Mouse (Mus musculus) midbrain, postnatal 0 days (tissue): Measurements from ENCODE around the gene Hrh3. TPM values are rescaled to one million over a fixed set of nuclear protein-coding genes. Genes with fewer than 3 reads are reported as not detected.
A peak's percentile ranks its signal among the peaks of the same experiment; 100 is the strongest.

ENCODE experiments used
- ATAC-seq: fragments of 200-750 bp; cut with Nextera tagmentation; 2 replicates; pipeline ENCODE4 v1.8.0; 2017; ENCODE audit warnings: moderate number of reproducible peaks, mild to moderate bottlenecking, moderate TSS enrichment, moderate library complexity; ENCODE audit not compliant: low FRiP score
- DNase-seq: peaks from one replicate; pipeline ENCODE4 v3.0.0-alpha.2; 2015; ENCODE audit warnings: low spot score
- H3K27ac ChIP-seq: fragments of 300-500 bp; sonication (generic); 2 replicates; pipeline ENCODE4 v1.5.1; 2014; ENCODE audit warnings: low read depth, mild to moderate bottlenecking, low read length, mixed read lengths
- H3K27me3 ChIP-seq: fragments of 300-500 bp; sonication (generic); 2 replicates; pipeline ENCODE4 v1.6.1; 2014; ENCODE audit warnings: low read length, control low read depth, mixed read lengths; ENCODE audit not compliant: insufficient read depth
- H3K36me3 ChIP-seq: fragments of 300-500 bp; sonication (generic); 2 replicates; pipeline ENCODE4 v1.6.1; 2014; ENCODE audit warnings: low read length, control low read depth, mixed read lengths; ENCODE audit not compliant: insufficient read depth
- H3K4me1 ChIP-seq: fragments of 300-500 bp; sonication (generic); 2 replicates; pipeline ENCODE4 v1.6.1; 2014; ENCODE audit warnings: mild to moderate bottlenecking, control low read depth, antibody characterized with exemption, low read length, mixed read lengths; ENCODE audit not compliant: insufficient read depth
- H3K4me2 ChIP-seq: fragments of 300-500 bp; sonication (generic); 2 replicates; pipeline ENCODE4 v1.6.1; 2014; ENCODE audit warnings: low read depth, mild to moderate bottlenecking, low read length, mixed read lengths; ENCODE audit not compliant: poor library complexity, severe bottlenecking
- H3K4me3 ChIP-seq: fragments of 300-500 bp; sonication (generic); 2 replicates; pipeline ENCODE4 v1.5.1; 2014; ENCODE audit warnings: low read depth, mild to moderate bottlenecking, low read length, moderate library complexity
- H3K9ac ChIP-seq: fragments of 300-500 bp; sonication (generic); replicated peaks from 2 replicates; pipeline ENCODE4 v1.6.1; 2014; ENCODE audit warnings: mild to moderate bottlenecking, low read length, moderate library complexity, mixed read lengths; ENCODE audit not compliant: poor library complexity, severe bottlenecking
- H3K9me3 ChIP-seq: fragments of 300-500 bp; sonication (generic); 2 replicates; pipeline ENCODE4 v1.6.1; 2016; ENCODE audit warnings: low read length, control low read depth
- CTCF ChIP-seq: IDR thresholded peaks from 2 replicates; pipeline ENCODE4 v1.5.1; 2016; ENCODE audit warnings: antibody characterized with exemption, mild to moderate bottlenecking
- WGBS: fragments of 180-500 bp; shearing (Covaris S2); extraction: QIAGEN DNeasy Blood & Tissue Kit; methylation state at CpG from one replicate; pipeline ENCODE4 v1.1.7; 2014; 5-methylcytosine and 5-hydroxymethylcytosine counted together
- polyA plus RNA-seq: library from polyadenylated mRNA; unstranded; fragments of >200 nt; fragmentation: Nextera tagmentation; extraction: Ambion mirVana; gene quantifications from 2 replicates; pipeline ENCODE4 v1.2.1, GENCODE M21; 2015
- total RNA-seq: library from RNA; depleted of rRNA; stranded (reverse); fragments of >200 nt; gene quantifications from 2 replicates; pipeline ENCODE4 v1.2.3, GENCODE M21; 2014

Gene Hrh3
- total and polyA plus RNA-seq, 2 experiments from 2014 or later = 6.2 to 9.3 TPM

DNA sequence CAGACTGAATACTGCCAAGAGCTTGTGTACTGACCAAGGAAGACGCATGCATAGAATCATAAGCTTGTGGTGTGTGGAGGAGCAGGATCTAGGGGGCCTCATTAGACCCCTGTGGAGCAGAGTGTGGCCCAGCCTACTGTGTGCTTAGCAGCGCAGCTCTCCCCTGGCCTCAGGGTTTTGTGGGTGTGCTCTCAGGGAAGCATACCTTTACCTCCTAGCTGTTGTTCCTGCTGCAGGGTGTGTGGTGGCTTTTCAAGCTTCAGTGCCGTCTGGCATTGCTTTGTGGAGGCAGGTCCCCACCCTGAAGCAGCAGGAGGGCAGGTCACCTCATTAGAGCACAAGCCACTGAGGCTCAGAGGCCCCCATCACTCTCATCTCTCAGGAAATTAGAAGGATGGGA is 26.7 kb downstream of the Hrh3 start:
- Histone ChIP-seq H3K4me3 (no peak overlapping the region), H3K4me2 (no peak overlapping the region), H3K4me1 (no peaks in the 10 kb centered on the region), H3K27me3 (no peaks in the 10 kb centered on the region), H3K9ac (no peak overlapping the region), H3K9me3 (no peaks in the 10 kb centered on the region), H3K27ac (no peak overlapping the region), H3K36me3 (peaks cover 17% of the 10 kb centered on the region; the same call in 1 of the 2 replicates)
- 72% methylated on average over 3 of the region's 3 CpGs for WGBS
- ATAC-seq = no peak
- no peak for TF ChIP-seq CTCF
- DNase-seq = no peak

GRCm38 (mm10) chr2:180072886-180073285 is 31.4 kb downstream of the Hrh3 start:
- Histone ChIP-seq H3K9ac (no peak overlapping the region), H3K4me2 (no peak overlapping the region), H3K4me1 (peaks cover 5% of the 10 kb centered on the region; the same call in 1 of the 2 replicates), H3K9me3 (no peaks in the 10 kb centered on the region), H3K36me3 (peaks cover 16% of the 10 kb centered on the region), H3K27me3 (no peaks in the 10 kb centered on the region), H3K4me3 (no peak overlapping the region), H3K27ac (no peak overlapping the region)
- 90% methylated on average over 6 of the region's 7 CpGs for WGBS
- no peak for TF ChIP-seq CTCF
- ATAC-seq = no peak
- no peak for DNase-seq

GRCm38 (mm10) chr2:180071671-180072070 is 32.6 kb downstream of the Hrh3 start:
- DNase-seq (no peak), ATAC-seq (no peak)
- no peak overlapping the region for H3K4me3 ChIP-seq
- no peaks in the 10 kb centered on the region for H3K27me3 ChIP-seq
- H3K4me1 ChIP-seq = peaks cover 5% of the 10 kb centered on the region; the same call in 1 of the 2 replicates
- no peak for TF ChIP-seq CTCF
- H3K36me3 ChIP-seq = peaks cover 20% of the 10 kb centered on the region
- no peaks in the 10 kb centered on the region for H3K9me3 ChIP-seq
- H3K9ac ChIP-seq = no peak overlapping the region
- no peak overlapping the region for H3K27ac ChIP-seq
- 82% methylated on average over 2 of the region's 2 CpGs for WGBS
- no peak overlapping the region for H3K4me2 ChIP-seq

- WGBS = 4% methylated on average over 58 of the region's 58 CpGs
- H3K9me3 ChIP-seq = no peaks in the 10 kb centered on the region
- H3K4me3 ChIP-seq = peak within 1 kb of the TSS; percentile 52
- H3K9ac ChIP-seq = peak within 1 kb of the TSS; percentile 73
- DNase-seq (peak; percentile 93), ATAC-seq (peak; percentile 96)
- H3K36me3 ChIP-seq = peaks cover 20% of the 10 kb centered on the region
- peak within 1 kb of the TSS; percentile 95 for H3K27ac ChIP-seq
- peak within 1 kb of the TSS; percentile 80 for H3K4me2 ChIP-seq
- no peaks in the 10 kb centered on the region for H3K27me3 ChIP-seq
- TF ChIP-seq CTCF = peak; percentile 13; the same call in 1 of the 2 replicates
- peaks cover 5% of the 10 kb centered on the region; the same call in 1 of the 2 replicates for H3K4me1 ChIP-seq
Observed at GRCm38 (mm10) chr2:180070481-180071453, 33.5 kb downstream of the Hrh3 start, which contains the start of gene Mtg2. Gene Mtg2 (plus strand): TSS chr2:180070588.

- Histone ChIP-seq H3K9ac (peak overlapping the region; percentile 73), H3K4me1 (peaks cover 5% of the 10 kb centered on the region; the same call in 1 of the 2 replicates), H3K27ac (peak overlapping the region; percentile 95), H3K27me3 (no peaks in the 10 kb centered on the region), H3K9me3 (no peaks in the 10 kb centered on the region), H3K4me2 (peak overlapping the region; percentile 80), H3K4me3 (peak overlapping the region; percentile 52), H3K36me3 (peaks cover 20% of the 10 kb centered on the region)
- no peak for TF ChIP-seq CTCF
- ATAC-seq (peak; percentile 66), DNase-seq (no peak)
- 34% methylated on average over 20 of the region's 20 CpGs for WGBS
Observed at GRCm38 (mm10) chr2:180069770-180070480, 34.4 kb downstream of the Hrh3 start.
